Mouse (Mus musculus): Measurements from ENCODE around the gene Agrp.

Agrp gene

DNA sequence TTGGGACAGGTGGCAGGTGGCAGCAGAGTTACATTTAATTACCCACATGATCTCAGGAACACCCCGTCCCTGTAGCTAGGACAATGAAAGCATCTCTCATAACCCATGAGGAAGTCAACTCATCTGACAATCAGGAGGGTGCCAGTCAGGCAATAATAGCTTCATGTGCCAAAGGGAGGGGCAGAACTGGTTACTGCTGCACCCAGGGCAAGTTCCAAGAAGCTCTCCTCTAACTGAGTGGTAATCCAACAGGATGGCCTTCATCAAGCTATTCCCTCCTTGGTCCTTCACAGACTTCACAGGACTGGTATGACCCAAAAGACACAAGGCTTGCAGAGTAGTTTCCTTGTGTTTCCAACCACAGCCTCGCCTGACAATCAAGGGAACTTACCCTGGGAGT, 87.1 kb downstream of the Agrp start:
- no peak for DNase-seq (ENCODE audit: low spot score in 2 of 2)

DNA sequence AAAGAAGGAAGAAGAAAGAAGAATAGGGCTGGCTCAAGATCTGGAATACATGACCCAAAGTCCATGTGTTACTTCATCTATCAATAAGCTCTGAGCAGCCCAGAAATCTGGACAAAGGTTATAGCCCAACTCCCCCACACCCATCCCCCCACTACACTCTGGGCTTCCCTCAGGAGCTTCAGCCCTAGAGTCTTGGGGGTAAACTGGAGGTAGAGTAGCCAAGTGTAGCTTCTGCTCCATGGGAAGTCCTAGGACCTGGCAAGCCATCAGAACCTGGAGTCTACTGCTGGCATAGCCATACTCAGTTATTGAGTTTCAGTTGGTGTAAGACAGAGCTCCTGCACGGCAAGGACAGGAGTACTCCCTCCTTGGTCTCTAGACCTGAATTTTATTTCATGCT, 87.7 kb downstream of the Agrp start:
- DNase-seq (ENCODE audit: low spot score in 2 of 2): no peak

DNA sequence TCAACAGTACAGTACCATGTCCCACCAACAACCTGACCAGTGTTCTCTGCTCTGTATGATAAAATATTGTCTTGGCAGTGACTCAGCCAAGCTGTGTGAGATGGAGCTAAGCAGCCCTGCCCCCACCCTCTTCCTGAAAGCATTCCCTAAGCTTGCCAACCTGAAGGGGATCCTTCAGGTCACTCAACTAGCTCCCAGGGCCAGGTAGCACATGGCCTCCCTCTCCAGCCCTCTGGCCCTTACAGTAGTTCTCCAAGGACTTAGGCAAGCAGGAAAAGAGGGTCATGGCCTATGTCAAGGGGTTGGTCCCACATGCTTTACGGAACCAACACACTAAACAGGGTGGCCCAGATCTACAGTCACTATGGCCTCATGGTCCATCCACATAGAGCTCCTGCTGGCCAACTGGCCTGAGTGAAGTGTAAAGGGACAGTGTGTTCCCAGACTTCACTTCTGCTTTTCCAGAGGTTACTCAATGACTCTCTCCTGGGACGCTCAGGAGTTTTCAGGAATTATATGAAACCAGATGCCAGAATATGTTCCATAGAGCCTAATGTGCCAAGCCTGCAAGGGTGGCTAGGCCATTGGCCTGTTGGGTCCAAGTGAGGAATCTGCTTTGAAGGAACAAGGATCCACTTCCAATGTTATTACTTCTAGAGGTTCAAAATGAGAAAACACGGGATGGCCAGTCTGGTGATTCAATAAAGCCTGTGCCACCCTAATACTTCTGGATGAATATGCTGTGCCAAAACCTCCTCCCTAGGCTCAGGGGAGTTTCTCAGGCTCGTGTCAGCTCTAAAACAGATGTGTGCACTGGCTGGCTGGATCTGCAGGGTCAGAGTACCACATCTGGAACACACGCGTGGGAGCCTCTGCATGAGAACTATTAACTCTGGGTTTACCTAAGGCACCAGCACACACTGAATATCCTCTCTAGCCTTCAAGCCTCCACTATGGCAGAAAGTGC, 90.5 kb downstream of the Agrp start:
- DNase-seq (ENCODE audit: low spot score in 2 of 2): no peak

DNA sequence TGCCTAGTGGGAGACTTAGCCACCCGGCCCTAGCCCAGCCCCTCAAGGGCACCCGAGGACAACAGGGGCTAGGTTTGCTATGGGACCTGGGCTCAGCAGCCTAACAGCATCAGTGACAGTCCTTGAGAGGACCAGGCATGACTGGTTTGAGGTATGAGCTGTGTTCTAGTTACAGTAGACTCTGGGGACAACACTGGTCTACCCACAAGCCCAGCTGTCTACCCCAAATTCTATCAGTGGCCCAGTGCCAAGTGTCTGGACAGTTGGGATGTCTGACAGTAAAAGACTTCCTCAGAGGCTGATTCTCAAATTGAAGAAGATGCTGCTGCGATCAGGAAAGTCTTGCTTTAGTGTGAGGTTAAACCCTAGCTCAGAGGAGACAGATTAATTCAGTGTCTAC, 91.9 kb downstream of the Agrp start:
- no peak for DNase-seq (ENCODE audit: low spot score in 2 of 2)

DNA sequence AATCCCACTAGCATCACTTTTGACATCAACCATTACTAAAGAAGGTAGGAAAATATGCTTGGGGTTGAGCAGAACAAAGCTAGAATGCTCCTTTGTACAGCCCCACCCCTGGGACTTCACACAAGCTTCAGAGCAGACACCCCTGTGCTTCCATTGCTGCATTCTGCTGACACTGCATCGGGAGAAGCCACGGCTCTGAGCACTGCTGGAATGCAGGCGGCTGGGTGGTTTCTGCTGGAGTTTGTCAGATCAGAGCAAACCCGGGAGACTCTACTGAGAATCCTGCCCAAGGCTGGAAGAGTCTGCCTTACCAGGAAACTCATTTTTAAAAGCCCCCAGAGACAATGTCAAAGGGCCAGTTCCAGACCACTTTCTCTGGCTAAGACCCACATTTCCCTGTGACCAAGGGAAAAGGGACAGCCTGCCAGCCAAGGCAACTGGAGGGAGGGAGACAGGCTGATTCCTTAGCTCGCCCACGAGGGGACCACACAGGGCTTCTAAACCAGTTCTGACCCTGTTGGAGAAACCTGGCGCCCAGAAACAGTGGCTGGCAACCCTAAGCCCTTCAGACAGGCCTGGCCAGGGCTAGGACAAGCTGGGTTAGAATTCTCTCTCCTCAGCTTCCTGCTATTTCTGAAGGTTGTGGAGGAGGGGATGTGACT, 92.5 kb downstream of the Agrp start:
- DNase-seq (ENCODE audit: low spot score in 2 of 2): peak in 1 of 2 experiments; percentile 27

DNA sequence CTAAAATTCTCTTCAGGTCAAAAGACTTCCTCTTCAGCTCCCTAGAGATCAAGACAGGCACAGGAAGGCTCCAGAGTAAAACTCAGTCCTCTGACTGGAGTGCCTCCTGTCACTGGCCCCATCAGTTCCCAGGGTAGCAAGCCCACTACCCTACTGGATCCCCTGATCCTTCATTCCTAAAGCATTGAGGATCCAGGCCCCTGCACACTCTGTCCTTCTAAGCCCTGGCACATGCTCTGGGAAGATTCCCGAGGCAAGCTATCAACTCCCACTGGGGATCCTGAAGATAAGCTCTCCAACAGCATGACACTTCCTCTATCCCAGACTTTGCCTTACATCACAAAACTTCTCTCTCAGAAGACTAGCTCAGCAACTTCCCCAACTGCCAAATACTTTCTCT, 93.5 kb downstream of the Agrp start:
- no peak for DNase-seq (ENCODE audit: low spot score in 2 of 2)

DNA sequence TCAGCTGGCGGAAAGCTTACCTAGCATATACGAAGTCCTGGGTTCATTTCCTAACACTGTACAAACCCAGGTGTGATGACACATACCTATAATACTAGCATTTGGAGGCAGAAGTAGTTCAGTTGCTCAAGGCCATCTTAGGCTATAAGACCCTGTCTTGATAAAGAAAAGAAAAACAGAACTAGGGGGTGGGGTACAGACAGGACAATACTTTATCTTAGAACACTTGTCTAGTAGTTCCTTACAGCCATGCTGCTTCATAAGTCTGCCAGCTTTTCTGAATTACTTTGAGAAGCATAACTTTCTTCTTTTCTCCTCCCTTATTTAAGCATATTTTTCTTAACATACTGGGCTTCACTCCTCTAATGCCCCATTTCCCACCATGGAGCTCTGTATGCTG, 94.4 kb downstream of the Agrp start:
- DNase-seq (ENCODE audit: low spot score in 2 of 2): no peak

DNA sequence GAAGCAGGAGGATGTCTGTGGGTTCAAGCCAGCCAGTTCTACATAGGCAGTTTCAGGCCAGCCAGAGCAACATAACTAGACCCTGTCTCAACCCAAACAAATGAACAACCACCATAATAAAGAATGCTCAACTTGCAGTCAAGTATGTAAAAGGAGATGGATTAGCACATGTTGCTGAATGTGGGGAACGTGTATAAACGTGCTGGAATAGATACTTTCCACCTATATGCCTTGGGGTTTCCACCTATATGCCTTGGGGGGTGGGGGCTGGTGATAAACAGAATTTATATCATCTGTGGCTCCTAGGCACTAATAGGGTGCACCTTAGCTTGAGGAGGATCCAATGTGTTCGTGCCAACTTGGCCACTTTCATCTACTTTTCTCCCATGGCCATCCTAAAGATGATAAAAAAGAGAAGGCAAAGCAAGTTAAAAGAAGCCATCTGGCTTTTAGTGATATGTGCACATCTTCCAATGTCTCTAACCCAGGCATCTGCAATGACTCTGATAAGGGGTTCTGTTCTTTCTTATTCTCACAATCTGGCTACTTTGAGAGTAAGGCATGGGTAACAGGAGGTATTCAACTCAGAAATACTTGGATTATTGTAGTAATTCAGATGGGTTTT, 95.0 kb downstream of the Agrp start:
- no peak for DNase-seq (ENCODE audit: low spot score in 2 of 2)

DNA sequence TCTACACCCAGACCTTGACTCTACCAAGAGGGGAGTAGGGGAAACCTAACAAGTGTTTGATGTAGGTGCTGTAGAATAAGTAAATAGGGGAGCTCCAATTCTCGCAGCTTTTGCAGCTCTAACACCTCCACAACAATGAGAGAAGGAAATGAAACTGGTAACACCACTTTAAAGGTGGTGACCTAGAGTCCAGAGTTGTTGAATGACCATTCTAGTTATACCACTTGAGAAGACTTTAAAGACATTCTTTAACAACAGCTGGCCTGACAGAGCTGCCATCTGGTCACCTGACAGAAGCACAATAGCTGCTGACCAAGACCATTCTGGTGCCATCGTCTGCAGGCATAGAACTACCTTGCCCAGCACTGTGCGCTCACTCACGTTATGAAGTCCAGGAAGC, 98.3 kb downstream of the Agrp start:
- DNase-seq (ENCODE audit: low spot score in 2 of 2): no peak

DNA sequence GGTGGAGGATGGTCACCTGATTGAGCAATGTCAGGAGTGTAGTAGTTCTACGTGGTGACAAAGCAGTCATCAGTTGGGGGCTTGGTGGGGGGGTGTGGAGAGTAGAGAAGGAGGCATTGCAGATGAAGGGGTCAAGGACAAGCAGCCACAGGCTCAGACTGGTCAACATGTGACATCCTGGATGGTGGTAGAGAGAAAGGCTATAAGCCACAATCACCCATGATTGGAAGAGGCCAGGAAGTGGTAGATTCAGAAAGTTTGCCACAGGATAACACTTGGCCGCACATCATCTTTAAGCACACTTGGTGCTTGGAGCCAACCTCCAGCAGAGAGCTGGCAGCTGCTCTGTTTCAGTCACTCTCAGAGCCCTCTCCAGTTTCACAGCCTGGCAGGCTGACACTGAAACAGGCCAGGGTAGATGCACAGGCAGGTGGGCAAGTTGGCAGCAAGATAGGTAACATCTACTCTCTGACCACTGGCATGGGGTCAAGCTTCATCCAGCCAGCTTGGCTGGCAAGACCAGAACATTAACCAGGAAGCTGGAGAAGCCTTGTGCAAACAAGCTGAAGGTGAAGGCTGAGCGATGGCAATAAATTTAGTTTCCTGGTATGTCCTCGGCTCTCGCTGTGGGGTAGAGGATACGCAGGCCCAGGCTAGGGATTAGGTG, 100.0 kb downstream of the Agrp start:
- DNase-seq (ENCODE audit: low spot score in 2 of 2): peak in 1 of 2 experiments; percentile 38

DNA sequence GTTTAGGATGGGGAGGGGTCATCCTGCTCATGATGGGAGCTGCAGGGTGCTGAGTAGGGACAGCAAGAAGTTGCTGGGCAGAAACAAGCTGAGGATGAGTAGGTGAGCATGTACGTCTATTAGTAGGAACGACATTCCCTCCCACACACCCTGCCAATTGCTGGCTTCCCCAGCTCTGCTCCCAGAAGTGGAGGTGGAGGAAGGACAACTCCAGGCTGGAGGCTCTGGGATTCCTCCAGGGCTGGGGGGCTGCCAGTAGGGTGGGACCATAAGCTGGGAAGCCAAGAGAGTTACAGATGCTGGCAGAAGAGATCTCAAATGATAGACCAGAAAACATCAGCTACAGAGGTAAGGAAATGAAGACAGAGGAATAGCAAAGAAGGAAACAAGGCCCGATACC, 100.6 kb downstream of the Agrp start:
- no peak for DNase-seq (ENCODE audit: low spot score in 2 of 2)

DNA sequence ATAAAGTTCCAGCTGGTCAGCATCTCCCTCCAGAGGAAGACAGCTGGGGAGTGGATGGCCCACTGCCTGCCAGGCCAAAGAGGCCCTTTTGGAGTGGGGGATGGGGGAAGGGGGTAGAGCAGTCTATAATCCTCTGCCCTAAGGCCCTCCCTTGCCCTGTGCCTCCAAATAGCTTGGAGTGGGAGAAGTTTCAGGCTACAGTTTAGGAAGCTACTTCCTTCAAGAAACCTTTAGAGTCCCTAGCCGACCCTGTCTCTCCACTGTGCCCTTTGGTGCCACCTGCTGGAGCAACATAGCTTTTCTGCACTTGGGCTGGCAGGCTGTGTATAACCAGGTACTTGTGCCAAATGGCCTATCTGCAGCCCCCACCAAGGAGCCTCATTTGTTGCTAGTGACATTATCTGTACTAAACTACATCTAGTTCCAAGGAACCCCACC, 103.3 kb downstream of the Agrp start:
- DNase-seq (ENCODE audit: low spot score in 2 of 2): peak in 1 of 2 experiments; percentile 72

DNA sequence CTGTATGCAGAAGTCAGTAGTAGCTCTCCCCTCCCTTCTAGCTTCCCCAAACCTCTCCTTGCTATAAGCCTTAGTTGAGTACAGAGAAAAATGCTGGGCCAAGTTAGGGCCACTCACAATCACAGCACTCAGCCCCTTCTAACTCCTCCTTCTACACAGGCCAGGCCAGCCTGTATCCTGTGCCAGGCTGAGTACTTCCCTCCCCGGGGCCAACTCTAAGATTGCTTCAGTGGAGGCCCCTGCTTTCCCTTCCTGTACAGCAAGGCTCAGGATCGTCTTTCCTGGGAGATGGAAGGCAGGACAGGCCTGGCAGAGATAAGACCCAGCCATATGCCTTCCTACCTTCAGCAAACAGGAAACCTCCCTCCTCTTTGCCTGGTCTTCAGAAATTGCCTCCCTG, 103.8 kb downstream of the Agrp start:
- DNase-seq (ENCODE audit: low spot score in 2 of 2): peak in 1 of 2 experiments; percentile 31

DNA sequence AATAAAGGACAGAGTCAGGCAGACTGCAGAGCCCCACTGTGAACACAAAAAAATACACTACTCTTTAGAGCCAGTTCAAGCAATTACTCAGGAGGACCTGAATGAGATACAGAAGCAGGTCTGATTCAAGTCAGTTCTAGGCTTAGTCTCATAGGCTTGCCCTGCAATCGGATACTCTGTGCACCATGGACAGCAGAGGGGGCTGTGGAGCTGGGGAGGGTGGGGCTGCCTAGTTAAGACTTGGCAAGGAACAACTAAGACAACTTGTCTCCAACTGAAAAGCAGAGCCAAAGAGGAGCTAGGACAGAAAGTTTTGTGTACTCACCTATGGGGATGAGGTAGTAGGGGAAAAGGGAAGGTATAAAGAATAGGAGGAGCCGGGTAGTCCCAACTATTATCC, 105.4 kb downstream of the Agrp start:
- DNase-seq (ENCODE audit: low spot score in 2 of 2): peak in 1 of 2 experiments; percentile 68

DNA sequence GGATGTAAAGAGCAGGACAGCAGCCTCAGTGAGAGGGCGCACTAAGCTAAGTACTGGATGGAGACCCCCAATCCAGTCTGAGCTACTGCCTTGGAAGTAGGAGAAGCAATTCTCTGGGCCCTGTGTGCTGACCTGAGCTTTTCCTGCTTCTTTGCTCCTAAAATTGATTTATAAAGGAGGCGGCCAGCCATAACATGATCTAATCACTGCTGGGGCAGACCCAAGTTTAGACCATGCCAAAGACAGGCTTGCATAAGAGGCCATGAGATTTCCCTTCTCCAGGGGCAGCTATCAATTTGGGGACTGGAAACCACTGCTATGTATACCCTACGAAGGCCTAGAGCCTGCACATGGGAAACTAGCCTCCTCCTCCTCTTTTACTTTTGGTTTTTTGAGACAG, 107.9 kb downstream of the Agrp start:
- peak in 1 of 2 experiments; percentile 70 for DNase-seq (ENCODE audit: low spot score in 2 of 2)

DNA sequence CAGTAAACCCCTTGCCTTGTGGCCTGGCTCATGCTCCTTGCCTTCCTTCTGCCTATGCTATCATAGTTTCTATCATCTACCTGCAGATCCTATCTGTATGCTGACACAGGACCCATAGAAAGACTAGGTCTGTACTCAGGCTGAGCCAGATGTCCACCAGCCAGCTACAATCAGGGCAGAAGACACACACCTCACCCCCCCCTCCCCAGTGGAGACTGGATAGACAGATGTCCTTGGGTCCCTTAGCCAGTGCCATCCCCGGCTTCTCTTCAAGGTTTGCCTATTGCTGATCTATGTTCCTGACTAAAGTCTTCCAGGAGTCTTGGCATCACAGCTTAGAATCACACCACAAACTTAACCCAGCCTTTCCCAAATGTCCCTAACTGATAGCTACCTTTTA, 109.0 kb downstream of the Agrp start:
- no peak for DNase-seq (ENCODE audit: low spot score in 2 of 2)

DNA sequence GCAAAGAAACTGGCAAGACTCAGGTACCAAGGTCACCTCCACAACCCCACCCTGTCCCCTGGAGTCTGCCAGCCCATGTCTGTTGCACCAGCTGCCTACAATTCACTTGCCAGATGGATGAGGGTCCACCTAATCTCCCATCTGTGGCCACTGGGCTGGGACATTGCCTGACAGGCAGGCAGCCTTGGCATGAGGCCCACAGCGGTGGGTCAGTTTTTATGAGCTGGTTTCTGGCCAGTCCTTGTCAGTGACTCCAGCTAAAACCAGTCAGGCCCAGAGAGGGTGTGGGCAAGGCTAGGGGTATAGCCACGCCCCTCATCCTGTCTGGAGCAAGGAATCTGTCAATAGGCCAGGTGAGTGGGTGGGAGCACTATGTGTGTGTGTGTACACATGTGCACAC, 110.1 kb downstream of the Agrp start:
- DNase-seq (ENCODE audit: low spot score in 2 of 2): no peak

DNA sequence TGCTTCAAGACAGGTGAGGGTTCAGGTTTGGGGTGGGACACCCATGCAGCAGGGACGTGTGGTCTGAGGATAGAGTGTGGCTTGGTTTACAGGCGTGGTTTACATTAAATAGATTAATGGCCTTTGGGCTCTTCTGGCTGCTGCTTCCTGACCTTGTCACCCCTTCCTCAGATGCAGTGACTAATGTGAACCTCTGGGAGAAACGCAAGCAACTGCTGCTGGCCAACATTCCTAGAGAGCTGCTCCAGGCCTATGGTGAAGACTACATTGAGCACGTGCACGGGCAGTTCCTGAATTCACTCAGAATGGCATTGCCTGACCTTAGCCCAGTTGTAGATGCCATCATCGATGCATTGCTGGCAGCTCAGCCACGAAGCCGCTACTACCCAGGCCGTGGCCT, 114.3 kb downstream of the Agrp start:
- no peak for DNase-seq (ENCODE audit: low spot score in 2 of 2)

DNA sequence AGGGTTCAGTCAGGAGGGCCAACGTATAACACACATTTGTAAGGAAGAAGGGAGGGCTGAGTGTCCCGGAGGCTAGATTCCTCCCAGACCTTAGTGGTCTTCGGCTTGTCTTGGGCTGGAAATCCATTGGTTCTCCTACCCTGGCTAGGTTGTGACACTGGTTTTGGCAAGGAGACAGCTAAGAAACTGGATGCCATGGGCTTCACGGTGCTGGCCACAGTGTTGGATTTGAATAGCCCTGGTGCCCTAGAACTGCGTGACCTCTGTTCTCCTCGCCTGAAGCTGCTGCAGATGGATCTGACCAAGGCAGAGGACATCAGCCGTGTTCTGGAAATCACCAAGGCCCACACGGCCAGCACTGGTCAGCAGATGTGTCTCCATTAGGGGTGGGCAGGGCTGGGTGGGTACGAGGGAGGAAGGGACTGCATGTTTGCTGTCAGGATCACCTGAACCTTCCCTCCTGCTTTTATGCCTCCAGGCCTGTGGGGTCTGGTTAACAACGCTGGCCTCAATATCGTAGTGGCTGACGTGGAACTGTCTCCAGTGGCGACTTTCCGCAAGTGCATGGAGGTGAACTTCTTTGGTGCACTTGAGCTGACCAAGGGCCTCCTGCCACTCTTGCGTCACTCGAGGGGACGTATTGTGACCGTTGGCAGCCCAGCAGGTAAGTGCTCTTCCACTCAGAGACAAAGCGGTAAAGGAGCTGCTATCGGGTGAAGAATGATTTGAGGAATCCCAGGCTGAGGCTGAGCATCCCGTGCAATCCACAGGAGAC, 115.0 kb downstream of the Agrp start:
- DNase-seq (ENCODE audit: low spot score in 2 of 2): no peak

DNA sequence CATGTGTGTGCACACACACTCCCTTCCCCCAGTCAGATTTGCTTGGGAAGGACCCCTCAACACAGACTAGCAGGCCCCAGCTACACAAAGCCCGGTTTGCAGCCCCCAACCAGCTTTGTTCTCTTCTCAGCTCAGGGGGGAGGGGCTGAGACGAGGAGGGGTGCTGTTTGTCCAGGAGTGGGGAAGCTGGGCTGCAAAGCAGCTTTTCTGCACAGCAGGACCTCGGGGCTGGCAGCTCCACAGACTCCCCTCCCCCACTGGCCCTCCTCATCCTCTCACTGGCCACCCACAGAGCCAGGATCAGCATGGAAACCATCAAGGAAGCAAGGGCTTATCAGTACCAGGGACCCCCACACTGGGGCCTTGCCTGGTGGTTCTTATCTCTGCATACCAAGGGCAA, 116.1 kb downstream of the Agrp start:
- DNase-seq (ENCODE audit: low spot score in 2 of 2): no peak

DNA sequence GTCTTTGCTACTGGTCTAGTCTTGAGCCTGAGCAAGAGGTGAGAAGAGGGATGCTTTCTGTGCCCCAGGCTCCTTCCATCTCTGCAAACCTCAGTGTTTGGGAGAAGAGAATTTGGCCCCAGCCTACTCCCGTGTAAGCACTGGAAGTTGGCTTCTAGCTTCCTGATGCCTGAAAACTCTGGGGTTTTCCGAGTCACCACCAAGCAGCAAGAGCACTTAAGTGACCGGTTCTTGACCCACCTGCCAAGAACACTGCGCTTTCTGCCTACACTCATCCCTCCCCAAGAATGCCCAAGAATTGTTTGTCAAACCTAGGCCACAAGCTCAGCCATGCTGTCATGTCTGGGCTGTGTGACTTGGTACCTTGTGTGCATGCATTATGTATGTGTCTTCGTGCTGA, 116.7 kb downstream of the Agrp start:
- no peak for DNase-seq (ENCODE audit: low spot score in 2 of 2)
